Mouse (Mus musculus): ENCODE results near the gene Il21.
A peak's percentile ranks its signal among the peaks of the same experiment; 100 is the strongest.

Il21 gene

DNA sequence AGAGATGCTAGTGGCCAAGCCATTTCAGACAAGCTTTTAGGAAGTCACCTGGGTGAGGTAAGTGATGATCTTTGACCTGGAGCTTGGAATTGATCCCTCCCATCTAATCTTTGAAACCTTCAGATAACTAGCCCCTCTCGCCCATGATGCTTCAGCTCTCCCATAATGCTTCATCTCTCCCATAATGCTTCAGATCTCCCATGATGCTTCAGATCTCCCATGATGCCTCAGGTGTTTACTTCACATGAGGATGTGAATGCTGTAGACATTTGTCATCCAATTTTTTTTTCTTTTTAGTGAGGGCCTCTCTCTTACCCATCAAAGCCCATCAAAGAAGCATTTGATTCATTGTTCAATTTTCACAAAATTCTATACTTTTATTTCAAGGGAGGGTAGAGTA, 46.9 kb downstream of the Il21 start:
- DNase-seq, result no peak

DNA sequence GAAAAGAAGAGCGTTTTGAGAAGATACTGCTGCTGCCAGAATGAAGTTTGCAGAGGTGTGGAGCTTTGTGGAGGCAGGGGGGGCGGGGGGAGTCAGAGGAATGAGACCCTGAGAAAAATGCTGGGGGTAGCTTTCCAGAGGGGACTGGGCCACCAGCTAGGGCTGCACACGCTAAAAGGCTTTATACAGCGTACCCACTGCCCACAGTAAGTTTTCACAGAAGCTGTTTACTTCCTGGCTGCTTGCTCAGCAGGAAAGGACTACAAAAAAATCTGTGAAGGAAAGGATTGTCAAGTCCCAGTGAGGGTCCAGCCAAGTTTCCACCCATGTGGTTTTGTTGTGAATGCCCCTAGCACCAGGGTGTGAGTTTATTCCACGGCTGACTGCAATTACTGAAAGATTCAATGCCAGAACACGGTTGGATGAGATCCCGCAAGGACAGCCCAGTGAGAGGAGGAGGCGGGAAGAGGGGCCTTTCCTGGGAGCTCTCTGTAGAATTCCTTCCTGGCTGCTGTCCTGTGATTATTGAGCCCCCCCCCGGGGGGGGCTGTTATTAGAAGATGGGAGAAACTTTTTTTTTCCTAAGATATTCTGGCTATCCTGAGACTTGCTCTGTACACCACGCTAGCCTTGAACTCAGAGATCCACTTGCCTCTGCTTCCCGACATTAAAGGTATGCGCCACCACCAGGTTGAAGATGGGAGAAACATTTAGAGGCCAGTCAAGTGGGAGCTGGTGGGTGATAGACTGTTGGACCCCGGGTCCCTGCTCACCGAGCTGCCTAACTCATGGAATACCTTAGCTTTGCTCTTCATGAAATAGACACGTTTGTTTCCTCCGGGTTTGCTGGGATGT, 49.8 kb downstream of the Il21 start:
- no peak for DNase-seq

DNA sequence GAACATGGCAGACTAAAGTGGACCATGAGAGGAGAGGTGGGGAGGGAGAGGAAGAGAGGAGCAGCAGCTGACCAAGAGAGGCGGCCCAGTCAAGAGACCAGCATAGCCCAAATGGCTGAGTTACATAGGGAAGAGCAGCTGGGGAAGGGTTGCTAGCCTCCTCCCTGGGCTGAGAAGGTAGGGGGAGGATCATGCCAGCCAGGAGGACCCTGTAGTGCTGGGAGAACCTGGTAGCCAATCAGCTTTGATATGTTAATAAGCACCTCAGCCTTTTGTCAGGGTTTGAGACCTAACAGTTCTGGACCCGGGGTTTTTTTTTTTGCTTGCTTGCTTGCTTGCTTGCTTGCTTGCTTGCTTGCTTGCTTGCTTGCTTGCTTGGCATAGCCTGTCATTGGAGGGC, 51.4 kb downstream of the Il21 start:
- no peak for DNase-seq

- peak; percentile 42 for DNase-seq
Observed at GRCm38 (mm10) chr3:37180039-37180743, 52.2 kb downstream of the Il21 start.

DNA sequence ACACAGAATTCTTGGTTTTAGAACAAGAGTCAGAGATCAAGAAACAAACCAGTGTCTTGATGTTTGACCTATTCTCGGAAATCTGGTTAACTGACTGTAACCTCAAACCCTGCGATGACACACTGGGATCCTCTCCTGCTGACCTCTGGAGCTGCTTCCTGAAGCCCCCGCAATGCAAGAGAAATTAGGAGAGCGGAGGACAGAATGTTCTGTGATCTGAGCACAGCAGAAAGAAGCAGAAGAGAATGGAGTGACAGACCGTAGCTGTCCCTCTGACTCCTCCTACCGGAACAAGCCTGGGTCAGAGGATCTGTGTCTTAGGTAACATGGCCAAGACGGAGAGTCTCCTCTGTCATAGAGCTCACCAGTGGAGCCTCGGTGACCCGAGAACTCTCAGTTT, 53.0 kb downstream of the Il21 start:
- DNase-seq, result no peak

GRCm38 (mm10) chr3:37174711-37175572, 57.5 kb downstream of the Il21 start:
- no peak for DNase-seq

- no peak for DNase-seq
Observed at GRCm38 (mm10) chr3:37173285-37173684, 59.2 kb downstream of the Il21 start.
